Mouse (Mus musculus) megakaryocyte-erythroid progenitor cell, adult 5-6 weeks (primary cell): Measurements from ENCODE around the gene Tdgf1. TPM values are rescaled to one million over a fixed set of nuclear protein-coding genes. Genes with fewer than 3 reads are reported as not detected.

Experiments used
- total RNA-seq, 2 experiments: library from RNA; stranded (forward) in 1 of 2; stranded (reverse) in 1 of 2; fragments of 200-1000, 215-1000 nt in 1 of 2; fragments of >200 nt in 1 of 2; fragmentation: Nextera tagmentation in 1 of 2; gene quantifications; 2 replicates each; pipeline ENCODE4 v1.2.3; 2014 to 2017

Tdgf1 gene
- total RNA-seq, 2 experiments from 2014 or later: not detected

Other genes with a start within 250 kb of the Tdgf1 start
- not detected in 2 replicates for gene Myl3, start 204.3 kb downstream of the Tdgf1 start, total RNA-seq (2014; fragmentation: Nextera tagmentation)
- not detected in 2 replicates for gene Myl3, start 204.3 kb downstream of the Tdgf1 start, total RNA-seq (2017)
- not detected in 2 replicates for gene Pth1r, start 199.0 kb downstream of the Tdgf1 start, total RNA-seq (2014; fragmentation: Nextera tagmentation)
- gene Pth1r, start 199.0 kb downstream of the Tdgf1 start, total RNA-seq (2017): not detected in 2 replicates
- not detected in 2 replicates for gene Prss42, start 148.0 kb downstream of the Tdgf1 start, total RNA-seq (2014; fragmentation: Nextera tagmentation)
- not detected in 2 replicates for gene Prss42, start 148.0 kb downstream of the Tdgf1 start, total RNA-seq (2017)
- not detected in 2 replicates for gene Prss44, start 132.2 kb downstream of the Tdgf1 start, total RNA-seq (2014; fragmentation: Nextera tagmentation)
- not detected in 2 replicates for gene Prss44, start 132.2 kb downstream of the Tdgf1 start, total RNA-seq (2017)
- gene Prss43, start 119.5 kb downstream of the Tdgf1 start, total RNA-seq (2014; fragmentation: Nextera tagmentation): not detected in 2 replicates
- not detected in 2 replicates for gene Prss43, start 119.5 kb downstream of the Tdgf1 start, total RNA-seq (2017)
- gene Prss45, start 111.6 kb downstream of the Tdgf1 start, total RNA-seq (2014; fragmentation: Nextera tagmentation): not detected in 2 replicates
- gene Prss45, start 111.6 kb downstream of the Tdgf1 start, total RNA-seq (2017): not detected in 2 replicates
- not detected in 2 replicates for gene Prss46, start 101.7 kb downstream of the Tdgf1 start, total RNA-seq (2014; fragmentation: Nextera tagmentation)
- gene Prss46, start 101.7 kb downstream of the Tdgf1 start, total RNA-seq (2017): not detected in 2 replicates
- 37.4 and 42.3 TPM in 2 replicates for gene Prss50, start 88.2 kb downstream of the Tdgf1 start, total RNA-seq (2014; fragmentation: Nextera tagmentation)
- 16.5 and 28.2 TPM in 2 replicates for gene Prss50, start 88.2 kb downstream of the Tdgf1 start, total RNA-seq (2017)
- 3.7 TPM in 1 of 2 replicates, not detected in the other for gene Als2cl, start 66.3 kb downstream of the Tdgf1 start, total RNA-seq (2014; fragmentation: Nextera tagmentation)
- gene Als2cl, start 66.3 kb downstream of the Tdgf1 start, total RNA-seq (2017): 0.66 and 1.0 TPM in 2 replicates
- gene Tmie, start 66.0 kb downstream of the Tdgf1 start, total RNA-seq (2014; fragmentation: Nextera tagmentation): 0.94 TPM in 1 of 2 replicates, not detected in the other
- 0.88 TPM in 1 of 2 replicates, not detected in the other for gene Tmie, start 66.0 kb downstream of the Tdgf1 start, total RNA-seq (2017)
- gene Fam240a, start 29.3 kb downstream of the Tdgf1 start, total RNA-seq (2014; fragmentation: Nextera tagmentation): not detected in 2 replicates
- gene Fam240a, start 29.3 kb downstream of the Tdgf1 start, total RNA-seq (2017): not detected in 2 replicates
- 1.2 TPM in 1 of 2 replicates, not detected in the other for gene Lrrc2, start 5.4 kb upstream of the Tdgf1 start, total RNA-seq (2014; fragmentation: Nextera tagmentation)
- gene Lrrc2, start 5.4 kb upstream of the Tdgf1 start, total RNA-seq (2017): 0.72 TPM in 1 of 2 replicates, not detected in the other
- not detected in 2 replicates for gene Rtp3, start 44.4 kb upstream of the Tdgf1 start, total RNA-seq (2014; fragmentation: Nextera tagmentation)
- not detected in 2 replicates for gene Rtp3, start 44.4 kb upstream of the Tdgf1 start, total RNA-seq (2017)
- 126 TPM in 1 of 2 replicates, not detected in the other for gene Ltf, start 73.1 kb upstream of the Tdgf1 start, total RNA-seq (2014; fragmentation: Nextera tagmentation)
- gene Ltf, start 73.1 kb upstream of the Tdgf1 start, total RNA-seq (2017): 5.8 and 33.5 TPM in 2 replicates
- gene Ccrl2, start 111.4 kb upstream of the Tdgf1 start, total RNA-seq (2014; fragmentation: Nextera tagmentation): 0.82 and 1.8 TPM in 2 replicates
- gene Ccrl2, start 111.4 kb upstream of the Tdgf1 start, total RNA-seq (2017): 1.8 and 3.1 TPM in 2 replicates
- gene Lrrfip2, start 171.4 kb upstream of the Tdgf1 start, total RNA-seq (2014; fragmentation: Nextera tagmentation): 15.9 and 31.8 TPM in 2 replicates
- 54.7 and 56.0 TPM in 2 replicates for gene Lrrfip2, start 171.4 kb upstream of the Tdgf1 start, total RNA-seq (2017)